Mouse (Mus musculus) cortical plate, adult 2 months (tissue): Measurements from ENCODE around the gene Cd200.

ENCODE experiments used
- CTCF ChIP-seq: fragments of 200-500 bp; IDR thresholded peaks from 2 replicates; pipeline ENCODE4 v1.5.1; 2011; ENCODE audit warnings: mild to moderate bottlenecking, control low read depth, low read length; ENCODE audit not compliant: insufficient read depth; ENCODE audit errors: extremely low read depth
- POLR2A ChIP-seq: fragments of 200-500 bp; IDR thresholded peaks from 2 replicates; pipeline ENCODE4 v1.6.1; 2011; ENCODE audit warnings: mild to moderate bottlenecking, low read length, control low read depth; ENCODE audit not compliant: insufficient read depth; ENCODE audit errors: extremely low read depth

DNA sequence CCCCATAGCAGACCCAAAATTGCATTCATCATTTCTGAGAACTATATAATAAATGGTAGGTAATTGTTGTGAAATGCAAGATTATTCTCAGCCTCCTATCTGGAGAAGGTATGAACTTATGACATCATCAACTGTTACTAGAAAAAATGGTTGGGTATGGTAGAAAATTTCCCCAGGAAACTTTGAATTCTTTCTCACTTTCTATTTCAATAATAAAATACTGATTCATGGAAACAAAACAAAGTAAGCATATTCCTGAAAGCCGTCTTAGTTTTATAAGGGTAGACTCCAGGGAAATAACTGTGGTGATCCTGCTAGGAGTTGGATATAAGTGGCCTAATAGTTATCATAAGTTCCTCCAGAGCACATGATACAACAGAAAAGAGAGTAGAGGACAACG, 19.8 kb downstream of the Cd200 start:
- TF ChIP-seq CTCF (no peak), POLR2A (no peak)
